Mouse (Mus musculus) heart, postnatal 10 days (tissue): ENCODE data around the gene Siae. TPM values are rescaled to one million over a fixed set of nuclear protein-coding genes. Genes with fewer than 3 reads are reported as not detected.

Source experiments
- DNase-seq, 2 experiments: peaks; one replicate each; pipeline ENCODE4 v3.0.0; 2021
- intact Hi-C: fragments of 180-260 bp; cut with DNase I; formaldehyde crosslinking; loops from one replicate; pipeline ENCODE4 v1.15.1; 2025
- total RNA-seq, 2 experiments: library from RNA; stranded (reverse); gene quantifications; 2 replicates each; pipeline ENCODE4 v1.2.3; 2021

Gene Siae
- total RNA-seq, 2 experiments from 2014 or later = 8.7 to 9.8 TPM

GRCm38 (mm10) chr9:37613911-37614280, 58.4 kb downstream of the Siae start:
- DNase-seq = no peak
- intact Hi-C loops = loop anchor here (2.0 to 5.0 kb wide), 3 partner anchors 47 to 87 kb away; partner anchors contain the start of gene Nrgn

- intact Hi-C loops = loop anchor here (5.0 kb wide), 2 partner anchors 47 to 62 kb away; partner anchors contain the start of gene Nrgn
- DNase-seq = no peak
These were observed 58.8 kb downstream of the Siae start for GRCm38 (mm10) chr9:37614316-37614715.

GRCm38 (mm10) chr9:37615220-37615619, 59.7 kb downstream of the Siae start:
- DNase-seq = no peak
- intact Hi-C loops = no loop called here

GRCm38 (mm10) chr9:37616770-37617169, 61.3 kb downstream of the Siae start:
- peak; percentile 50 to 69 for DNase-seq
- intact Hi-C loops = loop anchor here (1.0 kb wide), 2 partner anchors 154 to 186 kb away; no protein-coding TSS in a partner anchor

- intact Hi-C loops = no loop called here
- DNase-seq = no peak
These were observed 65.8 kb downstream of the Siae start for GRCm38 (mm10) chr9:37621290-37621689.

- intact Hi-C loops = no loop called here
- DNase-seq = no peak
These were observed 68.5 kb downstream of the Siae start for GRCm38 (mm10) chr9:37623981-37624380.

- intact Hi-C loops = no loop called here
These were observed 69.0 kb downstream of the Siae start for GRCm38 (mm10) chr9:37624502-37624901.

GRCm38 (mm10) chr9:37625129-37625528, 69.6 kb downstream of the Siae start:
- intact Hi-C loops = no loop called here
- no peak for DNase-seq

More at GRCm38 (mm10) chr9:37624502-37624901, 69.0 kb downstream of the Siae start:
- no peak for DNase-seq

GRCm38 (mm10) chr9:37625641-37626040, 70.1 kb downstream of the Siae start:
- intact Hi-C loops = no loop called here

GRCm38 (mm10) chr9:37626103-37626567, 70.6 kb downstream of the Siae start:
- intact Hi-C loops = no loop called here
- peak; percentile 28 to 54 for DNase-seq

More at GRCm38 (mm10) chr9:37625641-37626040, 70.1 kb downstream of the Siae start:
- DNase-seq = peak in 1 of 2 experiments; percentile 41

- no peak for DNase-seq
- intact Hi-C loops = no loop called here
These were observed 71.8 kb downstream of the Siae start for GRCm38 (mm10) chr9:37627263-37627662.

- intact Hi-C loops = no loop called here
- no peak for DNase-seq
These were observed 73.1 kb downstream of the Siae start for GRCm38 (mm10) chr9:37628581-37628980.

- no peak for DNase-seq
- intact Hi-C loops = loop anchor here (10.0 kb wide), 1 partner anchor 375 kb away; the partner anchor contains the start of gene Slc37a2
These were observed 74.4 kb downstream of the Siae start for GRCm38 (mm10) chr9:37629941-37630340.

GRCm38 (mm10) chr9:37632305-37632704, 76.8 kb downstream of the Siae start:
- no peak for DNase-seq
- intact Hi-C loops = loop anchor here (10.0 kb wide), 1 partner anchor 378 kb away; the partner anchor contains the start of gene Slc37a2

- intact Hi-C loops = loop anchor here (10.0 kb wide), 1 partner anchor 379 kb away; the partner anchor contains the start of gene Slc37a2
- DNase-seq = no peak
These were observed 78.8 kb downstream of the Siae start for GRCm38 (mm10) chr9:37634269-37634668.

GRCm38 (mm10) chr9:37636335-37636734, 80.8 kb downstream of the Siae start:
- peak; percentile 44 to 72 for DNase-seq
- intact Hi-C loops = loop anchor here (5.0 to 10.0 kb wide), 2 partner anchors 174 to 382 kb away; partner anchors contain the start of gene Slc37a2

GRCm38 (mm10) chr9:37636800-37637542, 81.5 kb downstream of the Siae start:
- intact Hi-C loops = loop anchor here (5.0 to 10.0 kb wide), 2 partner anchors 175 to 382 kb away; partner anchors contain the start of gene Slc37a2

GRCm38 (mm10) chr9:37638721-37639120, 83.2 kb downstream of the Siae start:
- intact Hi-C loops = loop anchor here (5.0 to 10.0 kb wide), 2 partner anchors 176 to 384 kb away; partner anchors contain the start of gene Slc37a2
- DNase-seq = no peak

More at GRCm38 (mm10) chr9:37636800-37637542, 81.5 kb downstream of the Siae start:
- DNase-seq = peak in 1 of 2 experiments; percentile 26

- intact Hi-C loops = no loop called here
- DNase-seq = peak; percentile 28 to 33
These were observed 90.7 kb downstream of the Siae start for GRCm38 (mm10) chr9:37646246-37646645.

GRCm38 (mm10) chr9:37650639-37651038, 95.1 kb downstream of the Siae start:
- no peak for DNase-seq
- intact Hi-C loops = no loop called here

- DNase-seq = no peak
These were observed 98.3 kb downstream of the Siae start for GRCm38 (mm10) chr9:37653836-37654235.

More at GRCm38 (mm10) chr9:37653836-37654235, 98.3 kb downstream of the Siae start:
- intact Hi-C loops = no loop called here
